Mouse (Mus musculus): ENCODE measurements around the gene Phpt1.
A peak's percentile ranks its signal among the peaks of the same experiment; 100 is the strongest.

Gene Phpt1

DNA sequence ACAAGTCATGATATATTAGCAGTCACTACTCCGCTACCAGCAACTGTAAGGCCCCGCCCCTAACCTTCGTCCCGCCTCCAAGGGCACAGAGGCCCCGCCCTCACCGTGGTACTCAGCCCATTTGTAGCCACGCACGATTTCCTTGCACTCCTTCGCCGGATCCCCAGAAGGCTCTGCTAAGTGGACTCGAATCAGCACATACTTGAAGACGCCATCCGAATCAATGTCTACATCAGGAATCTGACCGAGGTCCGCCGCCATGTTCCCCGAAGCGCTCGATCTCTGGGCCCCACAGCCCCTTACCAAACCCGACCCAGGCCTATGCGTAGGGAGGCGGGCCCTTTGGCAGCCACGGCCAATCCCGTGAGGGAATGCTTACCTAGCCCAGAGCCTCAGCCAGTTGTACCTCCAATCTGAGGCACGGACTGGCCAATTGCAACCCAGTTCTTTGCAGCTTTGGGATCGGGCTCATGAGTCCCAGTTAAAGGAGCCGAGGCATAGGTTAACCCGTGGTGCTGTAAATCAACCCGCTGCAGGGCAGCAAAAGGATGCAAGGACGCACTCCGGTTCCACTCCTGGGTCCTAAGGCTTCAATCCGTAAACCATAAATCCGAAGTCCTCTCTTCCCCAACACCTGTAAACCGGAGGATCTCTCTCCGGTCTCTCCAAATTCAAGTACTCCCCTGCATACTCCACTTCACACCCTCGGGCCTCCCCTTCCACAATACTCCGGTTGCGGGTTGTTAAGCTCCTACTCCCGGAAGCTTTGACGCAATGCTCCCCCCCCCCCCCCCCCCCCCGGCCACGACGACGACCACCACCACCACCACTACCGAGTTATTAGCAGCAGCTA, at the start of gene Phpt1, which contains the start of gene Mamdc4:
Phpt1 (minus strand) TSS at position 646 of the 853 bp plus-strand sequence.
Mamdc4 (minus strand) TSS at position 267 of the 853 bp plus-strand sequence.
- DNase-seq (ENCODE audit: low read depth, low spot score), result peak; percentile 97

DNA sequence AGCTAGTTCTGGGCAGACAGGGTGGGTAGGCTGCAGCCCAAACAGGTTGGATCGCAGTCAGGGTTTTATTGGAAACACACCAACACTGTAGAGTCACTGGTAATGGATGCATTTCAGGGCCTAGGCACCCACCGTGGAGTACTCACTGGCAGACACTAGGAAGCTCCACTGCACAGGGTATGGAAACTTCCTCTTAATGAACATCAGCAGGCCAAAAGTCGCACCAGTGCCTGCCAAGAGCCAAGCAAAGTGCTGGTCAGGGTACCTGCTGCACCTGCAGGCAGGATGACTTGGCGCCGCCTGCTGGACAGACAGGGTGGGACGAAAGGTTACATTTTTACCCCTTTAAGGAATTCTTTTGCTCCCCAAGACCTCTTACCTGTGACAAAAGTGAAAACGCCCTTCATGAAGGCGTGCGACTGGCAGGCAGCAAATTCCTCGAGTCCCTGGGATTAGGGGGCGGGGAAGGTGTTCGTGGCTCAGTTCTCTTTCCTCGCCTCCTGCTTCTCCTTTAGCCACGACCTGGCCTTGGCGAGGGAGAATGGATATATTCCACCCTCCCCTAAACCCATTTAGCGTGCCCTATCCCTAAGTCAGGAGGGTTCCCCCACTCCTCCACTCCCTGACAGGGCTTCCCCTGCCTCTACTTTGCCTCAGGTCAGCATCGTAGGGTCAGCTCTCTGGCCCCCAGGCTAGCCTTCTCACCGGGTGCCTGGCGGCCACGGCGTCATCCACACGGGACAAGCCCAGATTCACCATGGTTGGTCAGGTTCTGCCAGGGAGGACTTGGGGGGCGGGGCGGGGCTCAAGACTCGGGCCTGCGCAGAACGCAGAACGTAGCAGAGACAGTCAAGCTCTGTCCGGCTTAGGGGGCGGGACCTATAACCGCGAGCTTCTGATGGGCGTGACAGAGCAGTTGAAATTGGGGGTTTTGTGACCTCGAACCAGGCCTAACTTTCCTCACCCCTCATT, 46.5 kb upstream of the Phpt1 start, which contains the start of gene Tmem141:
Tmem141 (minus strand) TSS at position 777 of the 972 bp plus-strand sequence.
- peak; percentile 92 for DNase-seq (ENCODE audit: low read depth, low spot score)

DNA sequence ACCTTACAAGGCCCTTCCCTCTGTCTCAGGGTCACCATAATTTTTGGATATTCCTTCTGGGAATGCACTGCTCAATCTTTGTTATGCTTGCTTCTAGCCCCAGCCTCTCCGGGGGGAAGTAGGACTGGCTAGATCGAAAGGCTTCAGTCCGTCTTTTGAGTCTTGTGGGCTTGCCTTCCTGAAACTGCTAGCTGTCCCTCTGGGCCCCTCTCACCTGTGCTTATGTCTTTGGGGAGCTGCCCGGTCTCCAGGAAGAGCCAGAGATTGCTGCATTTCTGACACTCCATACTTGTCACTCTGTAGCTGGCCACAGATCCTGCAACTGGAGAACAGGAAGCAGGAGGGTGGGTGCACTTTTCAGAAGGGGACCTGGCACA, 45.8 kb upstream of the Phpt1 start:
- no peak for DNase-seq (ENCODE audit: low read depth, low spot score)

DNA sequence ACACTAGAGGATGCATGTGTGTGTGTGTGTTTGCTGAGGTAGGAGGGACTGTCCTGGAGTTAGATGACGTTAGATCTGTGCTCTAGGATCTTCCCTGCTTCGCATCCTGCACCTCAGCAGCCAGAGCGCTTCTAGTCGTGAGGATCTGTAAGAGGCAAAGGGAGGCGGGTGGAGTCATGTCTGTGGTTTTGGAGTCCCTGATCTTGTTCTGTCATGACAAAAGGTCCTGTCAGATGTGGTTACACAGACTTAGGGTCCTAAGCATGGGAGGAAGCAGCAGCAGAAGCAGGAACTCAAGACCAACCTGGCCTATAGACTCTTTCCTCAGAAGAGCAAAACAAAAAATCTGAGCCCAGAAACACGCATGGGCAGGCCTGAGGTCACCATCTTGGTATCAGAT, 45.4 kb upstream of the Phpt1 start:
- no peak for DNase-seq (ENCODE audit: low read depth, low spot score)

DNA sequence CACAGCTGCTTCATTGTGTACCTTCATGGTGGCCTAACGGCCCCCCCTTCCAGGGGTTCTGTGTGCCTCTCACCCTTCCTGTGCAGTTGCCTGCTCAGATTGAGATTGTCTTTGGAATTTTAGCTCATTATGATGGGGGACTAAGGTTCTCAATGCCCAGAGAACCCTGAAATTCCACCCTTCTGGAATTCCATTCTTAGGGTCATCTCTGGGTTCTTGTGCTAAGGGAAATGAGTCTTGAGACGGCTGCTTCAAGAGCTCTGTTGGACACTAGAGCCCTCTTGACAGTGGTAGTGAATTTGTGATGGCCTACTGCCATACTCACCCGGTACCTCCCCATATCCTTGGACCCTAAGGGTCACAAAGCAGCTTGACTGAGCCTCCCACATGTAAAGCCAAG, 42.6 kb upstream of the Phpt1 start, which contains the start of gene Ccdc183:
Ccdc183 (minus strand) TSS at position 101 of the 400 bp plus-strand sequence.
- no peak for DNase-seq (ENCODE audit: low read depth, low spot score)

DNA sequence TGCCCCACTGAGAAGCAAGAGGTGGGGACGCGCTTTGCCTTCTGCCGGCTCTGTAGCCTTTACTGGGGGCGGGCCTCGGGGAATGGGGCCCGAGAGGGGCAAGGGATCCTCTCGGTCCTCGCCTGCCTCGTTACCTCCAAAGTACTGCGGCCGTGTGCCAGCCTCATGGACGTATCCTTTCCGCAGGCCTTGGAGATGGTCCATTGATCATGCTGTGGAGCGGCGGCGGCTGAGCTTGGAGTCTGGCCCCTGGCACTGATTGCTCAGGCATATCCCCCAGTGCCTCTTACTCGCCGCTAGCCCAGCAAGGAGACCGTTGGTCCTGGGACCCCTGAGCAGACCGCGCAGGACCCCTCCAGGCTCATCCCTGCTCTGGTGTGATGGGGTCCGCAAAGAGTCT, 41.4 kb upstream of the Phpt1 start:
- DNase-seq (ENCODE audit: low read depth, low spot score), result no peak

DNA sequence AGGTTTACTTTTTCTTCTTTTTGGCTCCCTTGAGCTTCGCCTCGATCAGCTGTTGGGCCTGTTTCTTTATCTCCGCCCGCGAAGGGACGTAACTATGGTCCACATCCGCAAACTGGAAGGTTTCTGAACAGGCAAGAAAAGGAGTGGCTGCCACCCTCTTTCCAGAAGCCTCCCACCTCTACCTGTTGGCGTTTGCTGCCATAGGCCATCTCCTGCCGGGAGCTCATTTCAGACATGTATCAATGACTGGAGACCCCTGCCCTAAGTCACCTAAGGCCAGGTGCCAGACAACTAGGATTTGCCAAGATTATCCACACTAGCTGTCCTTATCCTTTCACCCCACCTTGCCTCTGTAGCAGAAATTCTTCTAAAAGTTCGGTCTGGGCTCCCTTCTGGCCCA, 33.6 kb upstream of the Phpt1 start:
- no peak for DNase-seq (ENCODE audit: low read depth, low spot score)

DNA sequence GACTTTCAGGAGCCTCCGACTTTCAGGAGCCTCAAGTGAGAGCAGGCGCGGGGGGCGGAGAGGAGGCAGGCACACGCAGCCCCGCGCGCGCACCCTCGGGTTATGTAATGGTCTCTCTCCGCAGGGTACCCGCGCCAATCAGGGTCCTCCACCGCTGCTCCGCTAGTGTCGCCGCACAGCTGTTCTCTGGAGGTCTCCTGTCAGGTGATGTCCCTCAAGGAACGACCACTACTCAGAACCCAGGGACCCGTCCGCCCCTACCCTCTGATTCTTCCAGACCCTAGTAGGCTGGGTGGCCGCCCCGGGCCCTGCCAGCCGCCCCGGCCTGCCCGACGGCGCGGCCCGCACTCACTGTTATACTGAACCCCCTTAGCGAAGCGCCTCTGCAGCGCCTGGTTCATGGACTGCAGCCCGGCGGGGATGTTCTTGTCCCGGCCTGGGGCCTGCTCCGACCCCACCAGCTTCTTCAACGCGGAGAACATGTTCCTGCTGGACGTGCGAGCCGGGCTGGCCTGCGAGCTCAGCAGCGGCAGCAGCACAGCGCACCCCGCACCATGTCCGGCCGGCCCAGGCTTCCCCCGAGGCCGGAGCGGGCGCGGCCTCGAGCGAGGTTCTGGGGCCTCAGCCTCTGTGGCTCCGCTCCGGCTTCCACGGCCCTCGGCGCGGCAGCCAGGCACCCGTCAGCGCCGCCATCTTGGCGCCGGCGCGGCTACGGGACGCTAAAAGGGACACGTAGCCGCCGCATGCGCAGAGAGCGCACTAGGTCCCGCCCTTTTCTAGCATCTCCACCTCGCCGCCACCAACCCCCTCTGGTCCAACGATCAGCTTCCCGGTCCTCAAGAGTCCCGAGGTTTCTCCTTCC, 33.0 kb upstream of the Phpt1 start, which contains the start of gene Rabl6:
Rabl6 (minus strand) TSS at position 761 of the 862 bp plus-strand sequence.
- peak; percentile 89 for DNase-seq (ENCODE audit: low read depth, low spot score)

DNA sequence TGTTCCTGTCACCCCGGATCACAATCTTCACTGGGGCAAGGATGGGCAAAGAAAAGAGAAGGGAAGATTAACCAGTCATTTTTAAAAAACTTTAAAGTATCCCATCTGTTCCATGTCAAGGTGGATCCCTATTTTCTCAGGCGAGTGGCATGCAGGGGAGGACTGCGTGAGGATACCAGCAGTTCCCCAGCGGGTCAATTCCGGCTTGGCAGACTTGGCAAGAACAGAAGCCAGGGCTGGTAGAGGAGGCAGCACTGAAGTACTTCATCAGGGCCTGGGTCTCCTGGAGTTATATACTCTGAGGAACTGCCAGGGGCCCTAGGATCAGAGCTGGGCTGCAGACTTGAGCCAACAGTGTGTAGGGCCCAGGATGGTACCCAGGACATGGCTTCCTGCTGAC, 27.5 kb upstream of the Phpt1 start:
- no peak for DNase-seq (ENCODE audit: low read depth, low spot score)

DNA sequence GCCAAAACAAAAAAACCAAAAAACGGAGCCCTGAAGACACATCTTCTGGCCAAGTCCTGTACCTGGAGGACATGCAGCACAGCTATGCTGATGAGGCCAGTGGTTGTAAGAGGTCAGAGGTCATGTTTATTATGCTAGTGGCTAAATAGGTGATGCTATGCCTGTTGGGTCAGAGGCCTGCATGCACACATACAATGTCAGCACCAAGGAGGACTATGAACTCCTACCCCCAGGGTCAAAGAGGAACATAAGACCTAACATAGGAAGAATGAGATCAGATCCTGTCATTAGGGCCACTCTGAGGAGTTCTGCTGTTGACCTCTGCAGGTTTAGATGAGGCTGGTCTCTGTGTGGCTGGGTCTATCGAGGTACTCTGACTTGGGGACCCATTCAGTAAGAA, 25.0 kb upstream of the Phpt1 start:
- DNase-seq (ENCODE audit: low read depth, low spot score), result no peak

DNA sequence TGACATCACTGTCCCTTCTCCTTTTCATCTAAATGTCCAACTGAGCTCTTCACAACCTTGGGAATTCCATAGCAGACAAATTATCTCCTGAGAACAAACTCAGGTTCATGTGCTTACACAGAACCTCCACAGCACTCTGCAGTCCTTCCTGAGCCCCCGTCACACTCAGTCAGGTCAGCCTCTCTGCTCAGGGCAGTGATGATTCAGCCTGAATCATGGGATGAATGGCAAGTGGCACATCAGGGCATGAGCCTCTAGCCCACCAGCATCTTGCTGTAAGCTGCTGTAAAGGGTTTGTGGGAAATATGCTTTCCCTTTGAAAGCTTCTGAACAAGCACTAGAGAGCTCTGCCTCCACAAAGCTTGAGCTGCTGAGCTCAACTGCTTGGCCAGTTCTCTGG, 23.7 kb upstream of the Phpt1 start:
- no peak for DNase-seq (ENCODE audit: low read depth, low spot score)

DNA sequence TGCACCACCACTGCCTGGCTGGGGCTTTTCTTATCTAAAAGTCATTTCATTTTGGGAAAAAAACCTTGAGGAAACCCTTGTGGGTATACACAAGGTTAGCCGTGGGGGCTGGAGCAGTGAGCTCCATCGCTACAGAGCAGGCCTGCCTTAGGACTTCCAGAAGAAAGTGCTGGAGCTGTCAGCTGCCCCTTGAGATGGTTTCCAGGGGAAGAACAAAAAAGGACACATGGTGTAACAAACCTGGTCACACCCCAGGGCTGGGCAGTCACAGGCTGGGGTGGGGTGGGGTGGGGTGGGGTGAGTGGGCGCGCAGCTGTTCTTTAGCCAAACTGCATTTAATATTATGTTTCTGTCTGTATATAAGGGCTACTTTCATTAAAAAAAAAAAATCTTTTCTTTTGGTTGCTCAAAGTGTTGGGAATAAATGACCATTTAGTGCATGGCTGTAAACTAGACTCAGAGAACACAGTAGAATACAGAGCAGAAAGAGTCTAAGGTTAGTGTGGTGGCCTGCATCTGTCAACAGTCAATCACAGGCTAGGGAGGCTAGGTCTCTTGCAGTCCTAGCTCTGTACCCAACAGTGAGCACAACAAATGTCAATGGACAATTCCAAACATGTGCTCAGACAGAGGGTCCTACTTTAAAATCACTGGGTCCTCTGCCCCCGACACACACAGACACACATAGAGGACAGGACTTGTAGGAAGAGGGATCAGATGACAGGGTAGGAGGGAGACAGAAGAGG, 21.9 kb upstream of the Phpt1 start:
- no peak for DNase-seq (ENCODE audit: low read depth, low spot score)

DNA sequence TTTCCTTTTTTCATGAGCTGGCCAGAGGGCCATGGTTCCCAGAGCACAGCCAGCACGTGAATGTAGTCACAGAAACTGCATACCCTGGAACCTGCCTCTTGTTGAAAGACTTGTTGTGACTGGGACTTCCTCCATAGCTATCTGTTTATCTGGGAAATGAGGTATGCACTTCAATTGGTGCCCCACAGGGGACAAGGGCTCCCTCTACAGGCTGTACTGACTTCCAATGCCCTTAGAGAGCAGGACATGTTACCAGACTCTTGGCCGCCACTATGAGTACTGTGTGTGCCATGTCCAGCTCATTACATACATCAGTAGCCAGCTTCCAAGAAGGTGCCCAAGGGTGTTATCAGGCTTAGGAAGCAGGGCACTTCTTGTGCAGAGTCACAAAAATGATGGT, 16.8 kb upstream of the Phpt1 start:
- peak; percentile 57 for DNase-seq (ENCODE audit: low read depth, low spot score)

DNA sequence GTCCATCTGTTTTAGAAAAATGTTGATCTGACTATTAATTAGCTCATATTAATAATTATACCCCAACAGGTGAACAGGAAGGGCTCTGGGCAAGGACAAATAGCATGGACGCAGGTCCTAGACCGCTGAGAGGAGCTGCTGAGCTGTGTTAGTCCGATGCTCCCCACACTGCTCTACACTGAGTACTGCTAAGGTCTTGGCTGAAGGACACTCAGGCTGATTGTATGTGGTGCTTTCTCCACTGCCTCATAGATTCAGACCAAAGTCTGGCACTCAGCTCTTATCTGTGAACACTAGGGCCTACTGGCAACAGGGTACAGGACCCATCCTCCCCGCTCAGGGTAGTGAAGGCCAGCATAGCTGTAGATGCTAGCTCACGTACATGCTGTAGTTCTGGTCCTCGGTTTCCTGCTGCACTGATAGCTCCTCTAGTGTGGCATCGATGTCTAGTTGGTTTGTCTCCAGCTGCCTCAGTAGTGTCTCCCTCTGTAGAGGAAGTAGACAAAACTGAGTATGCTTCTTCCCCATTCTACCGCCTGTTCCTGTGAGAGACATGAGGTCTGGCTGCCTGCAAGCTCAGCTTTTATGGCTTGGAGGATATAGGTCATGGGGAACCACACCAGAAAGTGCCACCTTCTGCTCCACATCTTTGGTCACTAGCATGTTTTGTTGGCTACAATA, 13.3 kb upstream of the Phpt1 start:
- DNase-seq (ENCODE audit: low read depth, low spot score), result no peak

DNA sequence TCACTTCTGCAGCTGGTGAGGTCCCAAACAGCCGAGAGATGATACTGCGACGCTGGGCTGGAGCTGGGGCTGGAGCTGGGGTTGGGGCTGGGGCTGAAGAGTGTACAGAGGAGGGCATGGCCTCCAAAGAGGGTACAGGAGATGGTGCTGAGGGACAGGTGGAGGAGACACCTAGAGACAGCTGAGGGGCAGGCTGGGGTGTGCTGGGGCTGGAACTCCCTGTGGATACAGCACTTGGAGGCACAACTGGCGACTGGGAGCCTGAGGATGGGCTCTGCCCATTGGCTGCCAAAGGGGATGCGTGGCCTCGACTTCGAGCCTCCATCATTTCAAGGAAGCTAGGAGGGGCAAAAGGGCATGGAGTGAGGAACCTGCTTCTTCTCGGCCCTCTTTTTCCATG, 12.3 kb upstream of the Phpt1 start:
- no peak for DNase-seq (ENCODE audit: low read depth, low spot score)

DNA sequence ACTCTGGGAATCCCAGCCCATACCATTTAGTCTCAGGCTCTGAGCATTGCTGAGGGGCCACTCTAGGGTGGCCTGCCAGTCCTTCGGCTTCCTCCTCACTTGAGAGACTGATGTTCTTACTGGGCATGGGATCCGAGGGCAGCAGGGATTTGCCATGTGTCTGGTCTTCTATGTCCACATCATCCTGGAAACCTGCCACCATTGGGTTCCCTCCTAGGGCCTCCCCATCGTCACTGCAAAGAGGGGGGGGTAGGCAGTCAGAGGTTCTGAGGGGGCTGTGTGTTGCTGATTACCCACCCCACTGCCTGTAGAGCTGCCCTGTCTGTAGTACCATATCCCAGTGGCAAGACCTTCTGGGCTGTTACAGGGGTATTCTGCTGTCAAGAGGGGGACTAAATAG, 10.6 kb upstream of the Phpt1 start:
- DNase-seq (ENCODE audit: low read depth, low spot score), result no peak

DNA sequence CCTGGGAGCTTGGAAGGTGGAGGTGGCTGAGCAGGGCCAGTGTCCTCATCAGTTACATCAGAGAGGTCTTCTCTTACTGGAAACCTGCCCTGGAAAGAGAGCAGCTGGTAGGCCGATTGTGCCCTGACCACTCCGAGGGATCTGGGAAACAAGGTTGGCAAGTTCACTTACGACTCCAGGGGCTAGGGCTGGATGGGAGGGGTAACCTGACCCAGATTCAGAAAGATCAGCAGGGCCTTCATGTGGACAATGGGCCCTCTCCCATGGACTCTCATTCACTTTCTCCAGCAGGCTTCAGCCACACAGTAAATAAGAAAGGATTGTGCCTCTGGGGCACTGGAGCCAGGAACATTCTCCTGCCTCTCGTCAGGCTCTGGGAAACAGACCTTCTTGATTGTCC, 9.8 kb upstream of the Phpt1 start:
- DNase-seq (ENCODE audit: low read depth, low spot score), result no peak

DNA sequence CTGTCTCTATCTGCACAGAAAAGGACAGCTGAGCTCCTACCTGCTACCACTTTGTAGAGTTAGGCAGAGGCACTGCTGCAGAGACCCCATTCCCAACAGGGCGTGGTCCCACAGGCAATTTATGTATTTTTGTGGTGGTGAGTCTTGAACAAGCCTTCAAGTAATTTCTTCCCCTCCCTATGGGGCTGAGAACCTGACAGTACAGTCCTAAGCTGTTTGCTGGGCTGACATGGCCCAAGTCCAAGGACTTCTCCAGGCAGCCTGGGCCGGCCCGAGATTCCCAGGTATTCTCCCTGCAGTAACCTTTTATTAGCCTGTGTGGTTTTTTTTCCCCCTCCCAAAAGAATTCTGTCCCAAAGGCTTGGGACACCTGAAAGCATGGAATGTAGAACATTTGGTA, 9.1 kb upstream of the Phpt1 start:
- no peak for DNase-seq (ENCODE audit: low read depth, low spot score)

DNA sequence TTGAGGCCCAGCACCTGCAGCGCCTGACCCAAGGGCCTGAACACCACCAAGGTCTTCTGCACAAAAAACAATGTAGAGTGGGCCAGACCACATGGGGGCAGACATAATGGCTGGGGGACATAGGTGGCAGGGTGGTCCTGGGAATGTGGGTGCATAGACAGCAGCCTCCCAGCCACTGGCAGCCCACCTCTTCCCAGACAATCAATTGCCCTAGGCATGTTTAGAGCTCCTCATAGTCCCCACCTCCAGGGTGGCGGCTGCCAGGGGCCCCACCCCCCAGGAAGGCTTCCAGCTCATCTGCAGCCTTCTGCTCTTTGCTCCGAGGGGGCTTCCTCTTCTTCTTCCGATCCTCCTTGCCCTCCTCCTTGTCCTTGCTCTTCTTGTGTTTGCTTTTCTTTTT, 8.5 kb upstream of the Phpt1 start:
- DNase-seq (ENCODE audit: low read depth, low spot score), result no peak

DNA sequence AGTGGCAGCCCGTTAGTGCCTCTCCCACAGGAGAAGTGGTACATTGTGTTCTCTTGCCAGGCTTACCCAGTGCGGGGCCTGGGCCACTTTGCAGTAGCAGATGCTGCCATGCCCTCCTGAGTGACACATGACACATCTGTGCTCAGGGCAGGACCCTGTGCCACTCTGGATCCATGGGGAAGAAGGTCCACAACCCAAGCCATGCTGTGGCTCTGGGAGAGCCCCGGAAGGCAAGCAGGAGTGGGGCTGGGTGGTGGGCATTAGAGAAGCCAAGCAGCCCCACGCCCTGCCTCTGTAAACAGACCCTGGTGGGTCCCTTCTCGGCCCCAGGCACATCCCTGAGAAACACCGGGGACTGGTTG, 8.1 kb upstream of the Phpt1 start:
- DNase-seq (ENCODE audit: low read depth, low spot score), result no peak

Data from ES-CJ7 (cell line).